Mouse (Mus musculus): ENCODE measurements at regions not wholly inside any gene's neighbourhood (a gene's known extent, or its start where the extent isn't known, plus 50 kb on each side); places are given as distances from the start of the nearest gene placed in this dataset.

DNA sequence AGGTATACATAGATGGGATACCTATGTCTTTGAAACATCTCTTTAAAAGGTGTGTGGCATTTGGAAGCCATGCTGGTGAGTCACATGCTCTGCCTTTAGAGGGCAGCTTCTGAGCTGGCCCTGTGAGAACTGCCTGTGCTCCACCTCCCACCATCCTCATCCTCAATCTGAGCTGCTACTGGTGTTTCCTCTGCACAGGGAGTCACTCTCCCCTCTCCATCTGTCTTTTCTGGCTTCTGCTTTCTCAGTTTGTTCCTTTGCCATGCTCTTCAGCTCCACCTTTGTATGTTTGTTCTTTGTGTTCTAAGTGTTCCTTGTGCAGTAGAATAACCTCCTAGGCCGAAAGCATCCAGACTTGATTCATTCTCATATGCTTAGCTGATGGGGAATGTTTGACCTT is 226.6 kb upstream of the Ldoc1 start:
- DNase-seq, result peak; percentile 24 to 27
